Mouse (Mus musculus): ENCODE data around the gene Bcl6. TPM values are rescaled to one million over a fixed set of nuclear protein-coding genes. Genes with fewer than 3 reads are reported as not detected.

The Bcl6 gene
- polyA plus RNA-seq, 1 experiment, result 5.0 TPM

- Histone ChIP-seq H3K27ac (ENCODE audit: insufficient read depth, low read length) (no peak overlapping the region), H3K9ac (ENCODE audit: low read depth, poor library complexity, severe bottlenecking) (no peak overlapping the region), H3K27me3 (ENCODE audit: control insufficient read depth, insufficient read depth, low read length, poor library complexity, severe bottlenecking) (no peaks in the 10 kb centered on the region), H3K4me3 (ENCODE audit: low read depth, low read length) (no peak overlapping the region), H3K9me3 (replicated peaks; ENCODE audit: control insufficient read depth, insufficient read depth, low read length, poor library complexity, severe bottlenecking) (no peaks in the 10 kb centered on the region; the same call in none of the 2 replicates), H3K4me1 (ENCODE audit: control insufficient read depth, insufficient read depth, low read length) (no peaks in the 10 kb centered on the region), H3K36me3 (ENCODE audit: control insufficient read depth, insufficient read depth, low read length, poor library complexity, severe bottlenecking) (no peaks in the 10 kb centered on the region)
- TF ChIP-seq CTCF (IDR thresholded peaks at IDR 0.05; ENCODE audit: low read depth, low read length) (no peak), POLR2A (IDR thresholded peaks at IDR 0.05; ENCODE audit: insufficient read depth, low read length) (no peak), EP300 (IDR thresholded peaks at IDR 0.05; ENCODE audit: insufficient read depth, low read depth, low read length) (no peak)
Measured at GRCm38 (mm10) chr16:23921697-23922096, 67.0 kb downstream of the Bcl6 start.

GRCm38 (mm10) chr16:23919418-23919817, 69.2 kb downstream of the Bcl6 start:
- no peaks in the 10 kb centered on the region for H3K4me1 ChIP-seq (ENCODE audit: control insufficient read depth, insufficient read depth, low read length)
- no peaks in the 10 kb centered on the region; the same call in none of the 2 replicates for H3K9me3 ChIP-seq (replicated peaks; ENCODE audit: control insufficient read depth, insufficient read depth, low read length, poor library complexity, severe bottlenecking)
- H3K27ac ChIP-seq (ENCODE audit: insufficient read depth, low read length), result no peak overlapping the region
- H3K27me3 ChIP-seq (ENCODE audit: control insufficient read depth, insufficient read depth, low read length, poor library complexity, severe bottlenecking), result no peaks in the 10 kb centered on the region
- no peak overlapping the region for H3K4me3 ChIP-seq (ENCODE audit: low read depth, low read length)
- no peaks in the 10 kb centered on the region for H3K36me3 ChIP-seq (ENCODE audit: control insufficient read depth, insufficient read depth, low read length, poor library complexity, severe bottlenecking)
- H3K9ac ChIP-seq (ENCODE audit: low read depth, poor library complexity, severe bottlenecking), result no peak overlapping the region
- TF ChIP-seq EP300 (IDR thresholded peaks at IDR 0.05; ENCODE audit: insufficient read depth, low read depth, low read length) (no peak), CTCF (IDR thresholded peaks at IDR 0.05; ENCODE audit: low read depth, low read length) (no peak), POLR2A (IDR thresholded peaks at IDR 0.05; ENCODE audit: insufficient read depth, low read length) (no peak)

Other genes starting within 250 kb of the Bcl6 start
- gene Sst, start 97.9 kb downstream of the Bcl6 start, polyA plus RNA-seq (2011; ENCODE audit: insufficient read depth, insufficient read length, low read depth, missing spikeins), result not detected in 2 replicates
- gene Rtp2, start 56.5 kb downstream of the Bcl6 start, polyA plus RNA-seq (2011; ENCODE audit: insufficient read depth, insufficient read length, low read depth, missing spikeins), result not detected in 2 replicates
- not detected in 2 replicates for gene Gm37419, start 370 bp downstream of the Bcl6 start, polyA plus RNA-seq (2011; ENCODE audit: insufficient read depth, insufficient read length, low read depth, missing spikeins)